In genomic region chr15:27693235-27693634, GRCm38 (mm10) we compare ENCODE assay signal across 25 mouse cellular contexts.
"Had no signal": no experiment of that assay in that cellular context is flagged by ENCODE, and none has a peak within 500 bp of the region (broad histone marks: within the 10 kb centered on the region; RNA-seq: fewer than 3 reads in every experiment).

No protein-coding gene starts in this region.

- ATAC-seq: inflammation-experienced regulatory T-cells, adult 6 months; intestine, embryonic 15.5 days; intestine, postnatal 0 days had no signal

- H3K27me3 ChIP-seq: hindbrain, embryonic 13.5 days; hindbrain, embryonic 15.5 days; intestine, embryonic 15.5 days; limb, embryonic 12.5 days; liver, embryonic 13.5 days; liver, embryonic 15.5 days had no signal

- H3K9ac ChIP-seq: heart, embryonic 12.5 days; hindbrain, embryonic 13.5 days; hindbrain, embryonic 15.5 days; intestine, embryonic 15.5 days; limb, embryonic 12.5 days; liver, embryonic 13.5 days; liver, embryonic 15.5 days had no signal

- H3K27ac ChIP-seq: heart, embryonic 10.5 days; hindbrain, embryonic 13.5 days; hindbrain, embryonic 15.5 days; intestine, embryonic 15.5 days; layer of hippocampus, adult 2 months; left cerebral cortex, adult 2 months; limb, embryonic 10.5 days; limb, embryonic 12.5 days; liver, embryonic 13.5 days; liver, embryonic 15.5 days had no signal

- H3K36me3 ChIP-seq: heart, embryonic 10.5 days; heart, embryonic 12.5 days; hindbrain, embryonic 13.5 days; hindbrain, embryonic 15.5 days; intestine, embryonic 15.5 days; limb, embryonic 10.5 days; limb, embryonic 12.5 days; liver, embryonic 13.5 days; liver, embryonic 15.5 days had no signal

- H3K4me3 ChIP-seq: heart, embryonic 10.5 days; heart, embryonic 12.5 days; hindbrain, embryonic 13.5 days; hindbrain, embryonic 15.5 days; intestine, embryonic 15.5 days; layer of hippocampus, adult 2 months; left cerebral cortex, adult 2 months; limb, embryonic 10.5 days; limb, embryonic 12.5 days; liver, embryonic 13.5 days; liver, embryonic 15.5 days had no signal

- H3K4me1 ChIP-seq: heart, embryonic 12.5 days; hindbrain, embryonic 13.5 days; hindbrain, embryonic 15.5 days; intestine, embryonic 15.5 days; limb, embryonic 10.5 days; limb, embryonic 12.5 days; liver, embryonic 13.5 days; liver, embryonic 15.5 days had no signal

- H3K4me2 ChIP-seq: heart, embryonic 12.5 days; hindbrain, embryonic 13.5 days; hindbrain, embryonic 15.5 days; intestine, embryonic 15.5 days; limb, embryonic 12.5 days; liver, embryonic 11.5 days; liver, embryonic 13.5 days; liver, embryonic 15.5 days had no signal

- DNase-seq: gastrocnemius, postnatal 14 days; gastrocnemius, postnatal 36 days; heart, adult 18-20 months; heart, postnatal 10 days; heart, postnatal 4 days; kidney, adult 18-20 months; kidney, adult 8-10 months; kidney, postnatal 10 days; kidney, postnatal 25 days; kidney, postnatal 4 days; liver; liver, embryonic 13.5 days had no signal

- H3K9me3 ChIP-seq: heart, embryonic 10.5 days; heart, embryonic 12.5 days; hindbrain, embryonic 13.5 days; hindbrain, embryonic 15.5 days; intestine, embryonic 15.5 days; limb, embryonic 10.5 days; limb, embryonic 12.5 days; liver, embryonic 13.5 days; liver, embryonic 15.5 days had no signal
